In the genomic region with DNA sequence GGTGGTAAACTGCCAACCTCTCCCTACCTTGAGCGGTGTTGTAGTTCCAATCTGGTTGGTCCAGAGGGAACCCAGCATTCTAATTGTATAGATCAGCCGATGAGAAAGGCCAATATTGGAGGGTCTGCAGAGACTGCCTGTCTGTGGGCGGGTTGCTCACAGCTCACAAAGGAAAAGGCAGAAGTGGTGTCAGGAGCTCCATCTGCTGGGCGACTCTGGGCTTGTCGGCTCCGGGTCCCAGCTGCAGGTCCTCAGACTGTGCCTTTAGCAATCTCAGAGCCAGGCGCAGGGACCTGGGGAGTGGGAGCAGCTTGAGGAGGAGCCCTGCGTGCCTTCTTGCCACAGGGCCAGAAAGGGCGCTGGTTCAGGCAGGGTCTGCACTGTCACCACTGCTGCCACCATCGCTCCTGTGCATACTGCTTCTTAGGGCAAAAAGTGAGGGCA, we compare ENCODE assay signal across 9 mouse cellular contexts. TPM values are rescaled to one million over a fixed set of nuclear protein-coding genes. Genes with fewer than 3 reads are reported as not detected.
DNase-seq lines count a peak whose midpoint lies in the region; ATAC-seq and TF ChIP-seq lines count a peak whose summit lies in the region.
"Had no signal": no experiment of that assay in that cellular context is flagged by ENCODE, and none has a peak within 500 bp of the region (broad histone marks: within the 10 kb centered on the region; RNA-seq: fewer than 3 reads in every experiment).

No protein-coding gene starts in this region.

- peak; percentile 71 for TF ChIP-seq CTCF in forebrain, postnatal 0 days (IDR thresholded peaks at IDR 0.05; ENCODE audit: low read depth)

- H3K27me3 ChIP-seq in forebrain, postnatal 0 days (ENCODE audit: insufficient read depth, low read length) = no peaks in the 10 kb centered on the region
- no peaks in the 10 kb centered on the region for H3K27me3 ChIP-seq in neural tube, embryonic 12.5 days (replicated peaks)

- WGBS in forebrain, postnatal 0 days = 38% methylated on average over 10 of the region's 10 CpGs
- WGBS in neural tube, embryonic 12.5 days = 32% methylated on average over 10 of the region's 10 CpGs

- no peaks in the 10 kb centered on the region for H3K9me3 ChIP-seq in forebrain, postnatal 0 days (ENCODE audit: low read length)
- H3K9me3 ChIP-seq in neural tube, embryonic 12.5 days = no peaks in the 10 kb centered on the region

- H3K4me2 ChIP-seq in forebrain, postnatal 0 days (ENCODE audit: low read depth) = no peak overlapping the region
- peak overlapping the region; percentile 38; the same call in 1 of the 2 replicates for H3K4me2 ChIP-seq in neural tube, embryonic 12.5 days (replicated peaks)

- ATAC-seq in forebrain, postnatal 0 days = peak; percentile 59
- peak; percentile 89 for ATAC-seq in neural tube, embryonic 12.5 days (ENCODE audit: low FRiP score, low read depth)

- no peaks in the 10 kb centered on the region for H3K36me3 ChIP-seq in forebrain, postnatal 0 days (ENCODE audit: insufficient read depth)
- H3K36me3 ChIP-seq in neural tube, embryonic 12.5 days = no peaks in the 10 kb centered on the region

- H3K4me1 ChIP-seq in forebrain, postnatal 0 days (ENCODE audit: insufficient read depth) = no peaks in the 10 kb centered on the region
- H3K4me1 ChIP-seq in neural tube, embryonic 12.5 days = no peaks in the 10 kb centered on the region

- H3K9ac ChIP-seq in forebrain, postnatal 0 days = no peak overlapping the region
- H3K9ac ChIP-seq in neural tube, embryonic 12.5 days = 0 out of 2 replicates have a peak overlapping the region, but pooled peaks have one; percentile 30

- H3K27ac ChIP-seq in forebrain, postnatal 0 days (ENCODE audit: low read depth, low read length) = no peak overlapping the region
- H3K27ac ChIP-seq in neural tube, embryonic 12.5 days = no peak overlapping the region
- H3K27ac ChIP-seq: macrophage had no signal

- no peak overlapping the region for H3K4me3 ChIP-seq in forebrain, postnatal 0 days (ENCODE audit: low read depth, low read length)
- no peak overlapping the region for H3K4me3 ChIP-seq in neural tube, embryonic 12.5 days

- DNase-seq in cerebellum, postnatal 14 days = peak; percentile 56 to 66
- DNase-seq in cerebellum, adult 11-12 months = no peak
- DNase-seq in spleen, postnatal 4 days (ENCODE audit: low spot score in 2 of 2) = peak; percentile 14 to 57
- DNase-seq in spleen, adult 12 weeks (ENCODE audit: low spot score) = no peak
- peak; percentile 74 for DNase-seq in forebrain, postnatal 0 days
- DNase-seq in layer of hippocampus, postnatal 10 days (ENCODE audit: low spot score in 2 of 2) = peak; percentile 27 to 49
- DNase-seq in natural killer cell, adult 2 months (ENCODE audit: low spot score in 2 of 2) = no peak

RNA-seq across cellular contexts. Expression of a gene that starts 7.6 kb away (rescaled TPM):
- total RNA-seq in forebrain, postnatal 0 days (2014; rRNA removed) = 0.31 TPM in 1 of 2 replicates, not detected in the other
- 0.07 TPM in 1 of 2 replicates, not detected in the other for polyA plus RNA-seq in forebrain, postnatal 0 days (2015; fragmentation: Nextera tagmentation; extraction: Ambion mirVana)
- under 1 TPM; 0.69 to 0.78 TPM for total RNA-seq in layer of hippocampus, postnatal 10 days (2021)
- 0.10 and 0.29 TPM in 2 replicates for polyA plus RNA-seq in neural tube, embryonic 12.5 days (2016; fragmentation: Nextera tagmentation; extraction: Ambion mirVana)
- polyA plus RNA-seq: macrophage had no signal

RNA-seq across cellular contexts. Expression of a gene that starts 10.3 kb away (rescaled TPM):
- total RNA-seq in forebrain, postnatal 0 days (2014; rRNA removed) = 0.31 TPM in 1 of 2 replicates, not detected in the other
- 0.07 TPM in 1 of 2 replicates, not detected in the other for polyA plus RNA-seq in forebrain, postnatal 0 days (2015; fragmentation: Nextera tagmentation; extraction: Ambion mirVana)
- total RNA-seq in layer of hippocampus, postnatal 10 days (2021) = under 1 TPM; 0.69 to 0.78 TPM
- 0.10 and 0.29 TPM in 2 replicates for polyA plus RNA-seq in neural tube, embryonic 12.5 days (2016; fragmentation: Nextera tagmentation; extraction: Ambion mirVana)
- polyA plus RNA-seq: macrophage had no signal

RNA-seq across cellular contexts. Expression of a gene that starts 44.0 kb away (rescaled TPM):
- 0.38 and 2.5 TPM in 2 replicates for total RNA-seq in forebrain, postnatal 0 days (2014; rRNA removed)
- 1.5 and 1.8 TPM in 2 replicates for polyA plus RNA-seq in forebrain, postnatal 0 days (2015; fragmentation: Nextera tagmentation; extraction: Ambion mirVana)
- not detected for total RNA-seq in layer of hippocampus, postnatal 10 days (2021)
- polyA plus RNA-seq in neural tube, embryonic 12.5 days (2016; fragmentation: Nextera tagmentation; extraction: Ambion mirVana) = not detected in 2 replicates
- polyA plus RNA-seq: macrophage had no signal

RNA-seq across cellular contexts. Expression of a gene that starts 46.1 kb away (rescaled TPM):
- 0.24 and 0.31 TPM in 2 replicates for total RNA-seq in forebrain, postnatal 0 days (2014; rRNA removed)
- polyA plus RNA-seq in forebrain, postnatal 0 days (2015; fragmentation: Nextera tagmentation; extraction: Ambion mirVana) = 0.54 and 0.88 TPM in 2 replicates
- total RNA-seq in layer of hippocampus, postnatal 10 days (2021) = not detected
- not detected in 2 replicates for polyA plus RNA-seq in neural tube, embryonic 12.5 days (2016; fragmentation: Nextera tagmentation; extraction: Ambion mirVana)
- polyA plus RNA-seq: macrophage had no signal

Comparison
In these comparisons a context has a peak if more than half of its experiments do, and no peak if none do; other contexts are left out.
1. DNase-seq: peak in cerebellum, postnatal 14 days (2 of 2), spleen, postnatal 4 days (2 of 2), forebrain, postnatal 0 days (single experiment) and layer of hippocampus, postnatal 10 days (2 of 2); none in cerebellum, adult 11-12 months (single experiment), spleen, adult 12 weeks (single experiment) and natural killer cell, adult 2 months (0 of 2).